Mouse (Mus musculus): ENCODE measurements at regions not wholly inside any gene's neighbourhood (a gene's known extent, or its start where the extent isn't known, plus 50 kb on each side); places are given as distances from the start of the nearest gene placed in this dataset.

- DNase-seq (ENCODE audit: low read depth, low spot score): peak; percentile 76
Observed at GRCm38 (mm10) chr3:121104571-121105407, 66.7 kb downstream of the Rwdd3 start.

- no peak for DNase-seq (ENCODE audit: low read depth, low spot score)
Observed at GRCm38 (mm10) chr3:121102871-121103270, 68.6 kb downstream of the Rwdd3 start.

- DNase-seq (ENCODE audit: low read depth, low spot score): no peak
Observed at GRCm38 (mm10) chr3:121102120-121102519, 69.4 kb downstream of the Rwdd3 start.

- DNase-seq (ENCODE audit: low read depth, low spot score): no peak
Observed at GRCm38 (mm10) chr3:121100211-121100860, 71.2 kb downstream of the Rwdd3 start.

GRCm38 (mm10) chr3:121093509-121093908, 78.0 kb downstream of the Rwdd3 start:
- peak; percentile 26 for DNase-seq (ENCODE audit: low read depth, low spot score)

- DNase-seq (ENCODE audit: low read depth, low spot score): no peak
Observed at GRCm38 (mm10) chr3:121088724-121089123, 82.8 kb downstream of the Rwdd3 start.

- no peak for DNase-seq (ENCODE audit: low read depth, low spot score)
Observed at GRCm38 (mm10) chr3:121068676-121069075, 102.8 kb downstream of the Rwdd3 start.

GRCm38 (mm10) chr3:121035904-121036549, 135.5 kb downstream of the Rwdd3 start:
- DNase-seq (ENCODE audit: low read depth, low spot score): no peak

- no peak for DNase-seq (ENCODE audit: low read depth, low spot score)
Observed at GRCm38 (mm10) chr3:121025546-121026157, 145.8 kb downstream of the Rwdd3 start.

- DNase-seq (ENCODE audit: low read depth, low spot score): no peak
Observed at GRCm38 (mm10) chr3:121024810-121025209, 146.7 kb downstream of the Rwdd3 start.

- DNase-seq (ENCODE audit: low read depth, low spot score): no peak
Observed at GRCm38 (mm10) chr3:121021126-121021848, 150.2 kb downstream of the Rwdd3 start.

- no peak for DNase-seq (ENCODE audit: low read depth, low spot score)
Observed at GRCm38 (mm10) chr3:121009223-121009622, 162.3 kb downstream of the Rwdd3 start.

GRCm38 (mm10) chr3:120983556-120984270, 187.8 kb downstream of the Rwdd3 start:
- DNase-seq (ENCODE audit: low read depth, low spot score): peak; percentile 7

GRCm38 (mm10) chr3:120982795-120983555, 188.5 kb downstream of the Rwdd3 start:
- DNase-seq (ENCODE audit: low read depth, low spot score): no peak

- no peak for DNase-seq (ENCODE audit: low read depth, low spot score)
Observed at GRCm38 (mm10) chr3:120982218-120982617, 189.3 kb downstream of the Rwdd3 start.

- no peak for DNase-seq (ENCODE audit: low read depth, low spot score)
Observed at GRCm38 (mm10) chr3:120970746-120971466, 200.6 kb downstream of the Rwdd3 start.

GRCm38 (mm10) chr3:120946906-120947305, 224.6 kb downstream of the Rwdd3 start:
- no peak for DNase-seq (ENCODE audit: low read depth, low spot score)

- DNase-seq (ENCODE audit: low read depth, low spot score): no peak
Observed at GRCm38 (mm10) chr3:120934401-120934800, 237.1 kb downstream of the Rwdd3 start.

GRCm38 (mm10) chr3:120920351-120920750, 251.1 kb downstream of the Rwdd3 start:
- no peak for DNase-seq (ENCODE audit: low read depth, low spot score)
